Mouse (Mus musculus) Muller cell, postnatal 12 days (primary cell): ENCODE results near the gene Cirbp.

Experiments
- DNase-seq: peaks from one replicate; pipeline ENCODE4 v3.0.0-alpha.2; 2015; ENCODE audit errors: inconsistent ontology term

Cirbp gene

DNA sequence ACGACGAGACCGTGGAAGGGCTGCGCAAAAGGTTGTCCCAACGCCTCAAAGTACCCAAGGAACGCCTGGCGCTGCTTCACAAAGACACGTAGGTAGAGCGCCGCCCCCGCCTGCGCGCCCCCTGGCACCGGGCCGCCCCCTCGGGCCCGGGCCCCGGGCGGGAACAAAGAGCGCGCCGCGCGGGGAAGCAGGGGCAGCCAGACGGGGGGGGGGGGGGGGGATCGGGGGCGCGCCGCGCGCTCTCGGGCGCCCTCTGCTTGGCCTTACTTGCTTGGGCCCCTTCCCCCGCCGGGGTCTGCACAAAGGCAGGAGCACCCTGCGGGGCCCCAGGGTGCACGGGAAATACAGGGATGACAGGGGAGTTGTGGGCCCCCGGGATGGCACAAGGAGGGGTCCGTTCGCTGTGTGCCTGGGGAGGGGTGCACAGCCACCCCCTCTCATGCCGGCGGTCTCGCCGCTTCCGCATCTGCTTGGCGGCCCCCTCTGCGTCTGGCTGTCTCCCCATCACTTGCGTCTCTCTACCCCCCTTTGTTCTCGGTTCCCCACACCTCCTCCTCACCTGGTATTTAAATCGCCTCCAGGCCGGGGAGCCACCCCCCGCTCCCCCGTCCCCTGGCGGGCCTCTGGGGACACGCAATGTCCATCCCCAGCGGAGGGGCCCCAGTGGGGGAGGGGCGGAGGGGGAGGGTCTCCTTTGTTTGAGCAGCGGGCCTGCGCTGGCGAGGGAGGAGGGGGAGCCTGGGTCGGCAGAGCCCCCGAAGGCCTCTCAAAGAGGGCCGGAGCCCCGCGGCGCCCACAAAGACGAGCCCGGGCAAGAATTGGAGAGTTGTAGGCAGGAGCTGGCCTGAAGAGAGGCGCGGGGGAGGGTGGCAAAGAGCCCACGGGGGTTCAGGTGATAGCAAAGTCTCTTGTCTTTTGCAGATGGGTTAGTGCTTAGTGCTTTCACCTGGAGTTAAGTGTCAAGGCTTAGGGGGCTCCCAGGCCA, 15.3 kb upstream of the Cirbp start:
- DNase-seq = peak; percentile 79

DNA sequence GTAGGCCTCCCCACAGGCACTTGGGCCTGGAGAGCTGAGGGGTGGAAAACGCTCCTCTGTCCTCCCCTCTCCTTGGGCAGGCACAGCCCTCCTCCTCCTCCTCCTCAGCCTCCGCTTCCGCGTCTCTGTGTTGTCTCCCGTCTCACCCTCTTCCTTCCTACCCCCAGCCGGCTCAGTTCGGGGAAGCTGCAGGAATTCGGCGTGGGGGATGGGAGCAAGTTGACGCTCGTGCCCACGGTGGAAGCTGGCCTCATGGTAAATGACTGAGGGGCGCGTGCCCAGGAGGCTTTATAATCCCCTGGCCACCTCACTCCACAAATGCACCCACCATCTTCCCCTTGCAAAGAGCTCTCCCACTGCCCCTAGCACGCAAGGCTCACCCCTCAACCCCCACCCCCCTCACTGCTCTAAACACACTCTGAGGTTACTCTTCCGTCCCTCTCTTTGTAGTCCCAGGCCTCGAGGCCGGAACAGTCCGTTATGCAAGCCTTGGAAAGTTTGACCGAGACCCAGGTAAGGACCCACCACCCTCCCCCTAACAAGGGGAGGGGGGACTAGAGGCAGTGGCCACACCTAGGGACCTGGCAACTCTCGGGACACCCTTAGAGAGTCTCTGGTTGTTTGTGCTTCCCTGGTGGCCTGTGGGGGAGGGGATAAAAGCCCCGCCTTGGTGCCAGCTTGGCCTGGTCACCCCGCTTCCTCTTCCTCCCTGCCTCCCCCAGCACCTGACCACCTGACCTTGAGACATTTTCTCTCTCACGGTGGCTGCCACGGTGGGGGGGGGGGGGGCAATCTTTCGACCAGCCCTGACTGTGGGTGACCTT, 14.4 kb upstream of the Cirbp start:
- DNase-seq = peak; percentile 74

DNA sequence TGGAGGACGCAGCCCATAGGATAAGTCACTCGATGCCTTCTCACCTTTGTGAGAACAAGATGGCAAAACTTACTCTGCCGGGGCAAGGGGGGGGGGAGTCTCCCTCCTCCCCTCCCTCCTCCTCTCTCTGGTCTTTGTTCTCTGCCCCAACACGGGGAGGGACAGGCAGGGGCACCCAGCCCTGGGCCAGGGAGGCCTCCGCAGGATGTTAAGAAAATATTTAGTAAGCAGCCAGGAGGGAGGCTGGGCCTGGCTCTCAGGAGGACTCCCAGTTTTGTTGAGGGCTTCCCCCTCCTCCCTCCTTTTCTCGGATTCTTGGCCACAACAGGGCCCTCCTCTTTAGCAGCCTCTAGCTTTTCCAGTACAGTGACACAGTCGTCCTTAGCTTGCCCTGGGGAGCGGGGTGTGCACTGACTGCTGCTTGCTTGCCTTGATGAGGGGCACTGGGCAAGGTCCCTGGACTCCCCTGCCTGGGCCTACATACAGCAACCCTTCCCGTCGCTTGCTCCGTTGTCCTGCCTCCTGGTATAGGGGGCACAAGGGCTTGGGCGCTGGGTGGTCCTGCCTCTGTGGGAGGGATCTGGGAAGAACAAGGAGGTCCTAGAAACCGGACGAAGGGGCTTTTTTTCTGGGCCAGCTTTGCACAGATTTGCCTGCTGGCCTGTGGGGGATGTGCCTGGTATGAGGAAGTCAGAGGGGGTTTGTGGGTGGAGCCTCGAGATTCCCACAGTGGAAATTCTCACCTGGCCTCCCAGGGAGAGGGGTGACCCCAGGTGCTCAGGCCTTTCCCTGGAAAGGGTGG, 13.5 kb upstream of the Cirbp start:
- DNase-seq = peak; percentile 89

DNA sequence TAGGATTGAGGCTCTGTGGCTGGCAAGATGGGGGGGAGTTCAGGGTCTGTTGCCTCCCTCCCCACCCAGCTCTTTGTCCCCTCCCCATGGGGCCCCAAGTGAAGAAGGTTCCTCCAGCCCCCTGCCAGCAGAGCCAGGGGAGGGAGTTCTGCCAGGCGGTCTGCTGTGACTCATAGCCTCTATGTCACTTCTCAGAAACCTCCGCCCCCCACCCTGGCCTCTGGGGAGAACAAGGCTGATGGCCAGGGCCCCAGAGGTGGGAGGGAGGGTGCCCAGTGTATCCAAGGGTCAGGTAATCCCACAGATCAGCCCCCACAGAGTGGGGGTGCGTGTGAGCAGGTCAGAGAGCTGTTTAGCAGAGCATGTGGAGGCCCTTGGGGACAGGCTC, 12.9 kb upstream of the Cirbp start:
- peak; percentile 92 for DNase-seq

DNA sequence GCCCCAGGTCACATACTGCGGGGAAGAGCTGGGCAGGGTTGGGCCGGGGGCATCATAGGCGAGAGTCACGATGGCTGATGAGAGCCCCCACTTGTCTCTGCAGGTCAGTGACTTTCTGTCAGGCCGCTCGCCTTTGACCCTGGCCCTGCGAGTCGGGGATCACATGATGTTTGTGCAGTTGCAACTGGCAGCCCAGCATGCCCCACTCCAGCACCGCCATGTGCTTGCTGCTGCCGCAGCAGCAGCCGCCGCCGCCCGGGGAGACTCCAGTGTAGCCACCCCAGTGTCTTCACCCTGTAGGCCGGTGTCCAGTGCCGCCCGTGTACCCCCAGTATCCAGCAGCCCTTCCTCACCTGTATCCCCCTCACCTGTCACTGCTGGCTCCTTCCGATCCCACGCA, 12.1 kb upstream of the Cirbp start:
- no peak for DNase-seq

DNA sequence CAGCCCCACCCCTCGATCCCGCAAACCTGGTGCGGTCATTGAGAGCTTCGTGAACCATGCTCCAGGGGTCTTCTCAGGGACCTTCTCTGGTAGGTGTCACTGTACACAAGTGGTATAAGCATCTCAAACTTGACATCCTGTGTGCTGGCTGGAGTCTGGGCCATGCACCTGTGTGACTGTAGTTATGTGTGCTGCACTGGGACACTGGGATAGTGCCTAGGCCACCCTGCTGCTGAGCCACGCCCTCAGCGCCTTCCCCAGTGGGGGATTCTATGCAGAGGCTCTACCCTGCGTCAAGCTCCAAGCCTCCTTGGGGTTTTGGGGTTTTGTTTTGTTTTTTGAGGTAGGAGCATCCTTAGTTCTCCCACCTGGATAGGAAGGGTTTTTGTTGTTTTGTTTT, 11.4 kb upstream of the Cirbp start:
- no peak for DNase-seq

DNA sequence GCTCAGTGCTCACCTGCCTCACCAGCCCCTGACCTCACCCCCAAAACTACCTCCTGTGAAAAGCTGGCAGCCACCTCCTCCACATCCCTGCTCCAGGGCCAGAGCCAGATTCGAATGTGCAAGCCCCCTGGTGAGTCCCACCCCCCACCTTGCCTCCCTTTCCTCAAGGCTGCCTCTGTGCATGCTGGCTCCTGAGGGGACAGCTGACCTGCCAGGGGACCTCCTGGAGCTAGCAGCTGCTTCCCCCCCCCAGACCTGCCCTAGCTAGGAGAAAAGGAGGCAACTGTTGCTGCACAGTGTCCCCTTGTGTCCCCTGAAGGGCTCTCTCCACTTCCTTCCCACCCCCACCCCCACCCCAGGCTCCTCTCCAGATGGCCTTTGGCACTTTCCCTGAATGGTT, 10.5 kb upstream of the Cirbp start:
- DNase-seq = no peak

DNA sequence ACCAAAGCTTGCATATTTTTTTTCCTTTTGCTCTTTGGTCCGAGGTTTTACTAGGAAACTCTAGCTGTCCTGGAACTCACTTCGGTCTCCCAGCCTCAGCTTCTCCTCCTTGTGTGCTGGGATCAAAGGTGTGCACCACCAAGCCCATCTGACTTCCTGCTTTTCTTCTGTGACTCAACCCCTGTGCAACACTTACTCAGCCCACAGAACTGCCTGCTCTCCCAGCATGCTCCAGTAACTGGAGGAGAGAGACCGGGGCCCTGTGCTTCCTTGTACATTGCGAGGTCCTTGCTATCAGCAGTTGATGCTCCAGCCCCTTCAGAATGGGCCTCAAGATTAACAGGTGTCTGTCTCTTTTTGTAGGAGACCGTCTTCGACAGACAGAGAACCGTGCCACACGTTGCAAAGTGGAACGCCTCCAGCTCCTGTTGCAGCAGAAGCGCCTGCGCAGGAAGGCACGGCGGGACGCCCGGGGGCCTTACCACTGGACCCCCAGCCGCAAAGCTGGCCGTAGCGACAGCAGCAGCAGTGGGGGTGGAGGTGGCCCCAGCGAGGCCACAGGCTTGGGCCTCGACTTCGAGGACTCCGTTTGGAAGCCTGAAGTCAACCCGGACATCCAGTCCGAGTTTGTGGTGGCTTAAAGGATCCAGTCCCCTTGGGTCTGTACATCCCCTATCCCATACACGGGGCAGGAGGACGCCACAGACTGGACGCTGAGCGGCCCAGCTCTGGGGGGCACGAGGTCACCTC, 9.6 kb upstream of the Cirbp start:
- DNase-seq = no peak

DNA sequence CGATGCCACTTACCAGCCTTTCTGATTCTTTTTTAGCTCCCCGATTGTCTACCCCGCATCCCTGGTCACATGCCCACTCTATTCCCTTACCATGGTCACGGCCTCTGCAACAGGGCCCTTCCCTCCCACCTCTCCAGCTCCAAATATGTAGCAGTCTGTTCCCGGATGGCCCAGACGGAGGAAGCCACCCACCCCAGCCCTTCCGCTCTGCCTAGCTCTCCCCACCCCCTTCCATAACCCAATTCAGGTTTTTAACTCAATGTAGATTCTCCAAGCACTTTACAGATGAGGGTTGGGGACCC, 9.1 kb upstream of the Cirbp start:
- no peak for DNase-seq

DNA sequence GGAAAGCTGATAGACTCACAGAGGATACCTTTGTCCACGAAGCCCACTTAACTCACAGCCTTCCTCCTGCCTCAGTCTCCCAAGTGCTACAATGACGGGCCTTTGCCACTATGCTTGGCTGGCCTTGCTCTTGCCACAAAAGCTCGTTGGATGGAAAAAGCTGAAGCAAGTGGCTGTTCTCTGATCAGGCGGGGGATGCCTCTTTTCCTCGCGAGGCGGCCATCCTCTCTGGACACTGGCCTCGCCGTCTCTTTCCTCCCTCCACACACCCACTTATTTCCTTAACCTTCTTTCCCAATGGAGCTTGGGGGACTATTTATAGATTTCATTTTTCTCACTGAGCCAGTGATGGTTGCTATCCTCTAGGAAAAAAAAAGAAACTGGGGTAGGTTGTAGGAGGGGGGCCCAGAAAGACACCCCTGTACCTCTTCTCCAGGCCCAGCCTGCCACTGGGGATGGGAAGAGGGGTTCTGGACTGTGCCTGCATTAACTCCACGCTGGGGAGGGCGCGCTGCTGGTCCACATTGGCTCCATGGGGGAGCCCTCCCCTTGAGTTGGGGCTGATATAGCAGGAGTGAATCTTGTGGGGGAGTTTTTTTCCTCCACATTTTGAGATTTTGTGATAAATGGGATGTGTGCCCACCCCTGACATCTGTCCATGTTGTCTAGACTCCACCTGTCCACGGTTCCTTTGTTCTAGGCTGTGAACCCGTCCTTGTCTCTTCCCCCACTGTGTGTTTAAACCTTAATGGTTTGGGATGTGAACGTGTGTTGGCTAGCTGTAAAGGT, 8.4 kb upstream of the Cirbp start:
- DNase-seq = no peak

DNA sequence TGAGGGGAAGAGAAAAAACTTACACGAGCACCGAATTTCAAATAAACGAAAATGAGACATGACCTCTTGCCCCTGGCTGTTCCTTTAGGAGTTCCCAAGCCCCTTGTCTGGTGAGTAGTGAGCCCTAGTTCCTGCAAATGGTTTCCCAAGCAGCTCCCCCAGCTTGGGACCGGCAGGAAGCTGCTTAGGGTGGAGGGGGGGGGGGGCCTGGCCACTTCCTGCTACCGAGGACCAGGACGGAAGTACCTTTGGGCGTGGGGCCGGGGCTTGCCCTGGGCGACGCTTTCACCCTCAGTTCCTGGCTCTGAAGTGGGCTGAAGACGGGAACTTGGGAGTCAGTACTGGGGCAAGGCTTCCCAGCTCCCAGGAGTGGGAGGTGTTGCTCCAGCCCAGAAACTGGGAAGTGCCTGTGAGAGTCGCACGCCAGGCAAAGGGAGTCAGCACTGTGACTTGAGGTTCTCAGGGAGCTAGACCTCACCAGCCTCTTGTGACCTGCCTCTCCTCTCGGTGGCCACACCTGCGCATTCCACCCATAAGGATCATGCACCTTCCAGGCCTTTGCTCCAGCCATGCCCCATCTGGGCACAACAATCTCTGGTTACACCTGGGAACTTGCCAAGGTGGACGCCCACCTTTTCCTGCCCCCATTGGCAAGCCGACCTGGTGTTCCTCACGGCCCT, 7.3 kb upstream of the Cirbp start:
- peak; percentile 69 for DNase-seq

DNA sequence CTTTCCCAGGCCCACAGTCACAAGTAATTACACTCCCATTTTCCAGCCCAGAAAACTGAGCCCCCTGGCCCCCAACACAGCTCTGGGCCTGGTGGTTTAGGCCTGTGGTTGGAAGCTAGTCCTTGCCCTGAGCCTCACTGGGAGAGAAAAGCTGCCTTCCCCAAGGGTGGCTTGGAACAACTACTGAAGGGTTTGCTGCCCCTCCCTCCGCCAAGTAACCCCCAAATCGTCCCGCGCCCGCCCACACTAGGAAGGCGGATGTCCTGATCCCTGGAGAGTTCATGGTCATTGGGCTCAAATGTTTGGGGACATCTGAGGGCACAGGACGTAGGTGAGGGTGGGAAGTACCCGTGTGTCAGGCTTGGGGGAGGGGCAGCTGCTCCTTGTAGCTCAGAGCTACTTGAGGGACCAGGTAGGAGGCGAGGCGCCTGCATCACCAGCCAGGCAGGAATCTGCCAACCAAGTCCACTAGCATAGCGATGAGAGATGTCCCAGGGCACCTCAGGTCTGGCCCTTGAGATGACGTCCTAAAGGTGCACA, 6.7 kb upstream of the Cirbp start:
- no peak for DNase-seq

DNA sequence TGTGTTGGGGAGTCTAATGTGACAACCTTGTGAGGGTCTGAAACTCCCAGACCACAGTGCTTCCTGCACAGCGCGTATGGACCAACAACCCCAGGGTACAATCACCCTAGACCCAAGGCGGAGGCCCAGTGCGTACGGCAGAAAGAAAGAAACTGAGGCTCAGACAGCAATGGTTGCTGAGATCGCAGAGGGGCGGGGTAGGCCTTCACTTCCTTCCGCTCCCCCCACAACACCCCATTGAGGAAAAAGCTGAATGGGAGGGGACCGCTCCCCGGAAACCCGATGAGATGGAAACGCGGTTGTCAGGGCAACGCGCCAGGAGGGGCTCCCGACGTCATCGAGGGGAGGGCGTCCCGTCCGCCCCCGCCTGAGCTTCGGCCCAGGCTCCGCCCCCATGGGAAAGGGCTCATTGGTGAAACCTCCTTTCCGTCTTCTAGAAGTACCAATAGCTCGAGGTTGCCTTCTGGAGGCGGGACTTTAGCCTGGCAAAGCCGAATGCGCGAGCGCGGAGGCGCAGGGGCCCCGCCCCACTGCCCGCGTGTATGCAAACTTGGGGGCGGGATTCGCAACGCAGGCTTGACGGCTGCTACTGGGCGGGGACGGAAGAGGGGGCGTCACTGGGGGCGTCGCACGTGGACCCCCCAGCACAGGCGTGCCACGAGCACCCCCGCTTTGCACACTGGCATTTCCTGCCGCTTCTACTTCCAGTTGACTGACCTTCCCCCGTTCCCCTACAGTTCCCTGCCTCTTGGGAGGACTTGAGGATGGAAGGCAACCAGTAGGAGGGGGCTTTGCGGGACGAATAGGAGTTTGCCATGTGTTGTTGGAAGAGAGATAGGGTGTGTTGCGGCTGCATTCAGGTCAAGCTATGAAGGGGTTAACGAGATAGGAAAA, 6.0 kb upstream of the Cirbp start:
- DNase-seq = peak; percentile 100

DNA sequence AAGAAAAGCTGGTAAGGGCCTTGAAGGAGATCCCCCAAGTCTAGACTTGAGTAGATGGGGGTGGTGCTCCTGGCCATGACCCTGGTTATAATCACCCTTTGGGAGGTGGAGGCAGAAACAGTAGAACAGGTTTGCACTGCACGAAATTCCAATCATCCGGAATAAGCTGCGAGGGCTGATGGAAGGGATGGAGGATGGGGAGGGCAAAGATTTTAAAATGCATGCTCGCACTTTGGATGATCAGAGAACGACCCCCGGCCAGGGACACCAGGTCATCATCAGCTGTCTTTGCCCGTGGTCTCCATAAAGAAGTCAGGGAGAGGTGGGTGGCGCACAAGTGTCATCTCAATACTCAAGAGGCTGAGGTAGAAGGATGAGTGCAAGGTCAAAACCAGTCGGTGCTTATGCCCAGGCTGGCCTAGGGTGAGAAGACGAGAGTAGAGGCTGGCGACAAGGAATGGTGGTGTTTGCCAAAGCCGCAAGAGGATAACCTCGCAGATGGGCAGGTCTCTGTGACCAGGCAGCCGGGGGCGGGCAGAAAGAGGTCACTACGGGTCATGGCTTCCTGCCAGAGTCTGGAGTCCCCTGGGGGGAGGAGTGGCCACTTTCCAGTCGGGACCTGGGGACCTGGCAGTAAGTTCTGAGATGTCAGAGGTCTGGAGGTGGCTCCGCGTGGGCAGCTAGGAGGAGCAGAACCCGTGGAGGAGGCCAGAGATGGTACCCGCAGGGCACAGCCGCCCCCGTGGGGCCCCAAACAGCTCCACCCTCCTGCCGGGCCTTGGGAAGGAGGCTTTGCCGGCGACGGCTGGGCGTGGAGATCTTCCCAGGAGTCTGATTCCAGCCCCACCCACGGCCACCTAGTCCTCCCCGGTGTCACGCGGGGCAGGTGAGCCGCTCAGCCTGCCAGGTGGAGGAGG, 5.1 kb upstream of the Cirbp start:
- peak; percentile 98 for DNase-seq

DNA sequence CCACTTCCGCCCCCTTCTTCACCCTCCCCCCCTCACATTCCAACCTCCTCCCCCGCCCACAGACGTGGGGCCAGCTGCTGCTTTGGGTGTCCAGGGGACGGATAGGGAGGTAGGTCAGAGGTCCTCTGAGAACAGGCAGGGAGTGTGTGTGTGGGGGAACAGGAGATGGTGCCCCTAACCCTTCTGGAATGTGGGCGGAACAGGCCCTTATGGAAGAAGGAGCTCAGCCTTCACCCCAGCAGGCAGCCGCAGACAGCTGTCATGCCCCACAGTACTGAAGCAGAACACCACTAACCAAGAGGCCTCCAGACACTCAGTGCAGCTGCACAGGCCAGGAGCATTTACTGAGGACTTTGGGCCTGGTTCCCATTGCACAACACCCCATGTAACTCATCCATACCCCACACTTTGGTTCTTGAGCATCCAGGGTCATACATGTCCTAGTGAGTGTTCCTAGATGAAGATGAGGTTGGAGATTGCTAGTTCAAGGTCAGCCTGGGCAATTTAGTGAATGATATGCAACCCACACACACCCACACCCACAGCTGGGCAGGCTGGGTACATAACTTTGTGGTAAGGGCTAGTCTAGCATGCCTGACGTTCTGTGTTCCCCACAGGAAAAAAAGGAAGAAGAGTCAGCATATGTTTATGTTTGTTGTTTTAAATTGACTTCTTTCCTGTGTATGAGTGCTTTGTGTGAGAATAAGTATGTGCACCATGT, 4.1 kb upstream of the Cirbp start:
- DNase-seq = peak; percentile 85

DNA sequence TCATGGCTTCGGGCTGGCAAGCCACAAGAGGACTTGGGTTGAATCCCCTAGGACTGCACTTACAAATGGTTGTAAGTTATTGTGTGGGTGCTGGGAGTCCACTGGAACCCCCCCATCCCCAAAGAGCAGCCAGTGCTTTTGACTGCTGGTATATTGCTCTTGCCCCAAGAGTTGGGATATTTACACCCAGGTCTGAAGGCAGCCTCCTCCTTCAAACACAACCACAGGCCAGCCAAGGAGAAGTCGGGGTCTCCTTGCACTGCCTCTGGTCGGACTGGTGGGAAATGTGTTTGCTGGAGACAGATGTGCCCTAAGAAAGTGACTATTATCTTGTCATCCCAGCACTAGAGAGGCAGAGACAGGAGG, 3.6 kb upstream of the Cirbp start:
- DNase-seq = no peak

DNA sequence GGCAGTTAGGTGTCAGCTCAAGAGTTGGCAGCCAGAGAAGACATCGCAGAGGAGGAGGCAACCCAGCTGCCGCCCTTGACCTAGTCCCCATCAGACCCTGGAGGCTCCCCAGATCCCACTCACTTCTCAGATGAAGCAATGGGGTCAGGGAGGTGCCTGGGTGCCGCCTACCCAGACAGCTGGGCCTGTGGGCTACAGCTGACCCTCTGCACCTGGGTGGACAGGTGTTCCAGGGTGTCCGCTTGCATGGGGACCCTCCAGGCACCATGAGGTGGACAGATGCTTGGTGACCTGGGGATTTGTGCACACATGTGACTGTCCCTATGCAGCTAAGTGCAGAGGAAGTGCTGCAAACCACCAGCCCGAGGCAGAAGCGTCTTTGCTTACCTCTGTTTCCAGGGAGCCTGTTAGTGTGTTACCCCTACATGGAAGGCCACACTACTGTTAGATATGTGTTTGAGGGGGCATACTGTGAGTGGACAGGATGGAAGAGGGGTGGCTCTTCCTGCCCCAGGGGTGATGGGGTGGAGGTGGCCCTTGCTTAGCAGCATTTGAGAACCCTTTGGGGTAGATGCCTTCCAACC, 3.0 kb upstream of the Cirbp start:
- no peak for DNase-seq
